Mouse (Mus musculus): ENCODE results near the gene Sumo3.

GRCm38 (mm10) chr10:77604958-77605357, 939 bp upstream of the Sumo3 start:
- TF ChIP-seq CTCF (IDR thresholded peaks at IDR 0.05; ENCODE audit: low read depth): no peak
- no peak for TF ChIP-seq EP300 (IDR thresholded peaks at IDR 0.05; ENCODE audit: low read depth)

Measured in liver, embryonic 14.5 days (tissue).